Mouse (Mus musculus) urinary bladder, postnatal 25 days (tissue): ENCODE results near the gene Itgb4.
A peak's percentile ranks its signal among the peaks of the same experiment; 100 is the strongest.

Source experiments
- DNase-seq: peaks from one replicate; pipeline ENCODE4 v3.0.0; 2022; ENCODE audit warnings: low spot score

Gene Itgb4

DNA sequence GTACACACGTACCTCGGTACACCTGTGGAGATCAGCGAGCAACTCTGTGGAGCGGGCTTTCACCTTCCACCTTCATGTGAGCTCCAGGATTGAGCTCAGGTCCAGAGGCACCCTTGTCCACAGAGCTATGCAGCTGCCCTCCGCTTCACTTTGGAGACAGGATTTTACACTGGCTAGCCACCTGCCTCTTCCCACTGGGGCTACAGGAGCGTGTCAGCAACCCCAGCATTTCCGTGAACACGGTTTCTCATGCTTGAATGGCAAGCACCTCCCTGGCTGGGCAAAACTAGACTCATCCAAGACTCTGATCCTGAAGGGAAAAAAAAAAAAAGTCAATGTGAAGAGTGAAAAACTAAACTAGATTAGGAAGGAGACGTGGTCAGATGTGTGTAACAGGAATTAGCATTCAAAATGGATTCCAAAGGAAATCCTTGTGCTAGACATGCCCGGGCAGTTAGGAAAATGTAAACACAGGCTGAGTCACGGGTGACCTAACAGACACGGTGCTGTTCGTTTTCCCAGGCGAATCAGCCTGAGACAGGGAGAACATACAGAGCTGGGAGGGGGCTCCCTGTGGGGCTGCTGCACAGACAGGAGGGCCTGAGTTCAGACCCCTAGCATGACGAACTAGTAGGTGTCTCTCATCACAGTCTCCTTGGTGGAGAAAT lies 4.4 kb upstream of the Itgb4 start:
- DNase-seq: no peak

DNA sequence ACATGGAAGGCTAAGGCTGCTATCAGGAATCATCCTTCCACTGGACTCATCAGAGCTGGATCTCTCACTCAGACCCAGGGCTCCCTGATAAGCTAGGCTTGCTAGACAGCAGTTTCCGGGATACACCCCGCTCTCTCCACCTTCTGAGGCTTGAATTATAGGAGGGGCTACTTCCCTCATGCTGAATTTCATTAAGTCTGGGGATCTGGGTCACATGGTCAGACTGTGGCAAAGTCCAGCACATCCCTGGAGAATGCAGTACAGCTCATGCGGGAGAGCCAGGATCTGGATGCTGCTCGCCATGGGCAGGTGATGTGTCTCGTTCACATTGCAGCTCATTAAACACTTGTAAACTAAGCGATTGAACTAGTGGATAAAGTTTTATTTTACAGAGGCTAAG lies 3.5 kb upstream of the Itgb4 start:
- DNase-seq: no peak

DNA sequence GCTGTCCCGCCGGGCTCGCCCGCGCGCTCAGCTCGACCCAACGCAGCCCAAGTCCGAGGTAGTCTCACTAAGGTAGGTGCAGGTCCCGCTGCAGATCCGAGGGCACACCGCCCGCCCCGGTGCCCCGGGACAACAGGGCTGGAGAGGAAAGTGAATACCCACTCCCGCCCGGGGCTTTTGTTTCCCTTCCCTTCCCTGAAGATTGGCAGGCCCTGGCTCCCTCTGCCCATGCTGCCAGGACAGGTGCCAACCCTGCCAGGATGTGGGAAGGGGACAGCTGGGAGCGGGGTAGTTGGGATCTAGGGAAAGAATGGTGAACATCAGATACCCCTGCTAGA lies 543 bp downstream of the Itgb4 start:
- DNase-seq: no peak

DNA sequence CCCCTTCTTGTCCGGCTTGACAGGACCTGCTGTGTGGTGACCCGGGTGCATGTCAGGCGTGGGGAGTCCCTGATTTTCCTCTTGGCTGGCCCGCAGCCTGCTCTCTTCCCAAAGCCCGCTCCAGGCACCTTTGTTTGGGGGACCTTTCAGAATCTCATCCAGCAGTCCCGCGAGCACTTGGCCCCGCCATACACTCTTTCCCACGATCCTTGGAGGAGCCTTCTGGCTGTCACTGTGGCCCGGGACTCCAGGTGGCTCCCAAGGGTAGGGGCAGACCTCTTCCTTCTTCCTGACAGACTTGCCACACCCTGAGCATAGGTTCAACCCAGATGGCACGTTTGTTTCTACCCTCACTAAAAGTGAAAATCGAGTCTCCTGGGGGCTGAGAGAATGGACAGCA lies 1.0 kb downstream of the Itgb4 start:
- peak; percentile 14 for DNase-seq

DNA sequence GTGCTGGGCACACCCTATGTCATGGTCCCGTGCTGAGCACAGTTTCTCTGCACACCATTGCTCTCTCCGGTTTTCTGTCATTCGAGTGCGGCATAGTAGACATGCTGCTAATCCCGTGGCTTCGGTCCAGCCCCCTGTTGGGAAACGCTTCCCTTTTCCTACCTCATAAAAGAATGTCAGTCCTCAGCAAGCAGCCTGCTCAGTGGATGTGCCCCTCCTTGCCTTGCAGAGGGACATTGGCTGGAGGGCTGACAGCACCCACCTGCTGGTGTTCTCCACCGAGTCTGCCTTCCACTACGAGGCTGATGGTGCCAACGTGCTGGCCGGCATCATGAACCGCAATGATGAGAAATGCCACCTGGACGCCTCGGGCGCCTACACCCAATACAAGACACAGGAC lies 8.0 kb downstream of the Itgb4 start:
- no peak for DNase-seq

DNA sequence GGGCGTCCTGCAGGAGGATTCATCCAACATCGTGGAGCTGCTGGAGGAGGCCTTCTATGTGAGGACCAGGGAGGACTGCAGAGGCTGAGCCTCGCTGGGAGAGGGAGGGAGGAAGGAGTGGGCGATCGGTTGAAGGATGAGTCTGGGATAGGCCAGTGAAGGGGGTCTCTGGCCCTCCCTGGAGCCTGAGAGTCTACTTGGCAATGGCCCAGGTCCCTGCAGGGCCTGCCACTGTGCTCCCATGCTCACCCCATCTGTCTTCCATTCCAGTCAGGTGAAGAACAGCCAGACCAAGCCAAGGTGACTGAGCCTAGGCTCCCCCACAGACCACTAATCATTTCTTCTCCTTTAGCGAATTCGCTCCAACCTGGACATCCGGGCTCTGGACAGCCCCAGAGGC lies 8.8 kb downstream of the Itgb4 start:
- DNase-seq: no peak

DNA sequence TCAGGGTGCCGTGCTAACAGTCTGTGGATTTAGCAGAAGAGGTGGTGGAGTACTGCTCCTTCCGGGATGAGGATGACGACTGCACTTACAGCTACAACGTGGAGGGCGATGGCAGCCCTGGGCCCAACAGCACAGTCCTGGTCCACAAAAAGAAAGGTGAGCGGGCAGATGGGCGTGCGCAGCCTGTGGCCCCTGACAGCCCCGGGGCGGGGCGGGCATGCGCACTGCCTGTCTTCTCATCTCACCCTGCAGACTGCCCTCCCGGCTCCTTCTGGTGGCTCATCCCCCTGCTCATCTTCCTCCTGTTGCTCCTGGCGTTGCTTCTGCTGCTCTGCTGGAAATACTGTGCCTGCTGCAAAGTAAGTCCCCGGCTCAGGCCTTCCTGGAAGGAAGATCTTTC lies 15.2 kb downstream of the Itgb4 start:
- no peak for DNase-seq

DNA sequence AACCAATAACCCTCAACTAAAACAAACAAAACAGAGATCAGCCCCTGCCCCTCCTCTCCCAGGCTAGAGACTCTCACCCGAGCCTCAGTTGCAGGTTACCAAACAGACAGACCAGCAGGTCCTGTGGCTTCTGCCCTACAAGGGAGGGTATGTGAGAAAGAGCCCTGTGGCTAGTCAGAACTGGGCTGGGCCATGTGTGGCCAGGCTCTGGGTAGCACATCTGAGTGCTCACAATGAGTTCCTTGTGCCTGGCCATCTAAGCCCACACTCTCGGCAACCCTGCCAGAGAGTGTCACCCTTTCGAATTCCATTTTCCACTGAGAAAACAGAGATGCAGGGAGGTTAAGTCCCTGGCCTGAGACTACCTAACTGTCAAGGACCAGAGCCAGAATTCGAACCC lies 17.6 kb downstream of the Itgb4 start:
- no peak for DNase-seq

DNA sequence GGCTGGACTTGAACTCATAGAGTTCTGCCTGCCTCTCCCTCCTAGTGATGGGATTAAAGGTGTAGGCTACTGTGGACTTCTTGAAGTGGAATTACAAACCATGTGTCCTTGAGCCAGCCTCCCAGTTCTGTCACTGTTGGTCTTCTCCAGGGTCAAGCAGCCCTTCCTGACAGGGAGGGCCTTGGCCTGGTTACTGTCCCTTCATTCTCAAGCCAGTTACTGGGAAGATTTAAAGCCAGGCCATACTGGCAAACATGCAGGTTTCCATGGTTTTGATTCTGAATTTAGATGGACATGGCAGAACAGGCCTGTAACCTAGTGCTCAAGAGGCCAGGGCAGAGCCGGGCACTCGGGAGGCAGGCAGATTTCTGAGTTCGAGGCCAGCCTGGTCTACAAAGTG lies 20.7 kb downstream of the Itgb4 start:
- no peak for DNase-seq

DNA sequence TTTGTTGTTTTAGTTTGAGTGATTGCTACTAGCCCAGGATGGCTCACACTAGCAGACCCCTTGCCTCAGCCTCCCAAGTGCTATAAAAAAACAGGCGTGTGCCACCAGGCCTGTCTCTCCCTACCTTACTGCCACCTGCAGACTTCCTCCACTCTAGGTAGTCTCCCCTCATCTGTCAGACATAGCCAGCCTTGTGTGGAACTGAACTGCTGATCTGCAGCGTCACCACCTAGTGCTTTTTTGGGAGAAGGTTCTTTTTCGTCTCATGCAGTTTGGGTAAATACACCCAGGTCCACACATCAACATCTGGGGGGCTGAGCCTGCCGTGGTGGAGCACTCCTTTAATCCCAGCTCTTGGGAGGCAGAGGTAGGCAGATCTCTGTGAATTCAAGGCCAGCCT lies 22.5 kb downstream of the Itgb4 start:
- no peak for DNase-seq

DNA sequence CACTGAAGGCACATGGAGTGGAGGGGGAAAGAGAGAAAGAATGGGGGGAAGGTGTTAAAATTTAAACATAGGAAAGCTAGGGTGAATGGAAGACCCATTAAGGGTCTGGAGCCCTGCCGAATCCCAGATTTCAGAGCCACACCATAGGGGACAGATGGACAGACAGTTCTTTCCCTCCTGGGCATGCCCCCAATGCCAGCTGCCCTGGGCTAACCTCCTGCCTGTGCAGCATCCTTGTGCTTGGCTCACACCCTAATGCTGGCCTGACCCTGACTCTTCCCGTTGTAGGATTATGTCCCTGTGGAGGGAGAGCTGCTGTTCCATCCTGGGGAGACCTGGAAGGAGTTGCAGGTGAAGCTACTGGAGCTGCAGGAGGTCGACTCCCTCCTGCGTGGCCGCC lies 23.2 kb downstream of the Itgb4 start:
- DNase-seq: no peak

DNA sequence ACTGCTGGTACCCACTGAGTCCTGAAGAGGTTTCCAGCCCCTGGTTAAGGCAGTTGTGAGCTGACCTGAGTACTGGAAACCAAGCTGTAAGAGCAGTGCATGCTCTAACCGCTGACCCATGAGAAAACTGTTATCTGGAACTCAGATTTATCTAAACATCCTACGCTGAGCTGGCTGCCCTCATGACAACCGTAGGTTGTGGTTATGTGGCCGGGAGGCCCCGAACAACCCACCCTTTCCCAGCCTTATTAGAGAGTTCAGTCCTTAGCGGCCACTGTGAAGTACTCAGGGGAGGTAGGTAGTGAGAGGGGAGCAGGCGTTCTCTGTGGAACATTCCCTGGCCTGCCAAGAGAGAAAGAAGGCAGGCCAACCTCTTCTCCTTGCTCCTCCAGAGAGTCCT lies 24.5 kb downstream of the Itgb4 start:
- DNase-seq: no peak

DNA sequence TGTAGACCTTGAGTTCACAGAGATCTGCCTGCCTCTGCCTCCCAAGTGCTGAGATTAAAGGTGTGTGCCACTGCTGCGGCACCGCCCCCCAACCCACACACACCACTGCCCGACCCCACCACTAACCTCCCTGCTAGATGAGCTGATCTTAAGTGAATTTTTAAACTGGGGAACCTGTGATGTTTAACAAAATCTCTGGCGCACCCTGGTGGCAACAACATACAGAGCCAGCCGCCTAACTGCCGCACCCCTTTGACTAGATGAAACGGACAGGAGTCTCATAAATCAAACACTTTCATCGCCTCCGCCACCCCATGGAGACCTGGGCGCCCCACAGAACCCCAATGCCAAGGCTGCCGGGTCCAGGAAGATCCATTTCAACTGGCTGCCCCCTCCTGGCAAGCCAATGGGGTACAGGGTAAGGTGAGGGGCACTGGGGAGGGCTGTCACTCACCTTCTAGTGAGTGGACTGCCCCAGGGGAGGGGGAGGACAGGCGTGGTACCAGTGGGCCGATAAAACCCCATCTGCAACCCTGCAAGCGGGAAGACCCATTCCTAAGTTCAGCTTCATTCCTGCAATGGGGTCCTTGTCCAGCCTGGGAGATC lies 25.1 kb downstream of the Itgb4 start:
- DNase-seq: peak; percentile 60

DNA sequence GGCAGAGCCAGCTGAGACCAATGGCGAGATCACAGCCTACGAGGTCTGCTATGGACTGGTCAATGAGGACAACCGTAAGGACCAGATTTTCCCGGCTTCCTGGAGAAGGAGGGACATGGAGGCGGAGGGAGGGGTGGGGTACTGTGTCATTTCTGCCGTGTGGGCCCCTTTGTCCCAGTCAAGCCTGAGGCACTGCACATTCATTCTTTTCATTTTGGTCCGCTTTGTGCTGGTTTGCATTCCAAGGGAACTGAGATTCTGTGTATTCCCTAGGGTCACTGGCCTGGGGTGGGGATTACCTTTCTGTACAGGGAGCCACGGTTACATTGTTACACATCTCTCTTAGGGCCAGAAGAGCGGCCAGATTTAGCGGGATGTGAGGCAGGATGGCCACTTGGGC lies 26.1 kb downstream of the Itgb4 start:
- no peak for DNase-seq

DNA sequence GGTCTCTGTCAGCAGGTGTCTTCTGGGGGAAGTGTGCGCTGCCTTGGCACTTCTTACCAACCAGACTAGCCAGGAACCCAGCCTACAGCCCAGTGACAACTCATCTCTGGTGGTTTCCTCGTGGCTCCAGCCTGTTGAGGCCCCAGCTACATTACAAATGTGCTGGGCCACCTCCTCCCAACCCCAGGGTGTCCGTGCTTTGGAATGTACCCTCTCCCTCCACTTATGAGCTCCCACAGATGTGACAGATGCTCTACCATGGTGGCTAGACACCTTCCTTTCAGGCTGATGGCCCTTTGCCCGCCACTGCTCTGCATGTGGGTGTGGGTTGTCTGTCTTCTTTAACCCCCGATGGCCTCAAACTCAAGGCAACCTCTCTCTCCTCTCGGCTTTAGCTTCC lies 27.2 kb downstream of the Itgb4 start:
- DNase-seq: no peak

DNA sequence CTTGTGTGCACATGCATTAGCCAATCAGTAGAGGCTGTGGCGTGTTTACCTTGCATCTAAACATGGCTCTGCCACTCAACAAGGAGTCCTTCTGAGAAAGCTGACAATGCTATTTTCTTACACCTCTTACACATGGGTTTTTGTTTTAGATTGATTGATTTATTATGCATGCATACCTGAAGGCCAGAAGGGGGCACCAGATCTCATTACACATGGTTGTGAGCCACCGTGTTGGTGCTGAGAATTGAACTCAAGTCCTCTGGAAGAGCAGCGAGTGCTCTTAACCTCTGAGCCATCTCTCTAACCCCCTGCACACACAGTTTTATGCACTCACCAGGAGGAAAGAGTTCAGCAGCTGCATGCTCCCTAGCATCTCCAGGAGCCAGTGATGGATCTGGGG lies 28.4 kb downstream of the Itgb4 start:
- no peak for DNase-seq

DNA sequence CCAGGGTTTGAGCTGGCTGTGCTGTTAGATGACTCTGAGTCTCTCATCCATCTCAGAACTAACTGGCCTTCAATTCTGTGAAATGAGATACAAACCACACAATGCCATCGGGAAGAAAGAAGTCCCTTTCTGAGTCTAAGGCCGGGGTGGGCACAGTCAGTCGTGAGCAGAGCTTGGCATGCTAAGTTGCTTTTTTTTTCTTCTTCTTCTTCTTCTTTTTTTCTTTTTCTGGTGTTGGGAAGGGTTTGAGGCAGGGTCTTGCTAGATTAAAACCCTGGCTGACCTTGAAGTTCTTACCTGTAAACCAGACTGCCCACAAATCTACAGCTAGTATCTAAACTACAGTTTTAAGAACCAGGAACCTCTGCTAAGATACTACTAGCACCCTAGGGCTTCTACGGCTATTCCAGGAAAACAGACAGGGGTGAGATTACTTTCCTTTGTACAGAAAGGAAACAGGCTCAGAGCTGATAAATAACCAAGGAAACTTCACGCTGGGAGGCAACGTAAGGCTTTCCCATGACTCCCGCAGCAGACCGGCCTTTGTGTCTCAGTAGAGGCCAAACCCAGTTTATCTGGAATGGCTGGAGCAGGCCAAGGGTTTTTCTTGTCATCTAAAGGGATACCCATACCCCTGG lies 29.8 kb downstream of the Itgb4 start:
- no peak for DNase-seq

DNA sequence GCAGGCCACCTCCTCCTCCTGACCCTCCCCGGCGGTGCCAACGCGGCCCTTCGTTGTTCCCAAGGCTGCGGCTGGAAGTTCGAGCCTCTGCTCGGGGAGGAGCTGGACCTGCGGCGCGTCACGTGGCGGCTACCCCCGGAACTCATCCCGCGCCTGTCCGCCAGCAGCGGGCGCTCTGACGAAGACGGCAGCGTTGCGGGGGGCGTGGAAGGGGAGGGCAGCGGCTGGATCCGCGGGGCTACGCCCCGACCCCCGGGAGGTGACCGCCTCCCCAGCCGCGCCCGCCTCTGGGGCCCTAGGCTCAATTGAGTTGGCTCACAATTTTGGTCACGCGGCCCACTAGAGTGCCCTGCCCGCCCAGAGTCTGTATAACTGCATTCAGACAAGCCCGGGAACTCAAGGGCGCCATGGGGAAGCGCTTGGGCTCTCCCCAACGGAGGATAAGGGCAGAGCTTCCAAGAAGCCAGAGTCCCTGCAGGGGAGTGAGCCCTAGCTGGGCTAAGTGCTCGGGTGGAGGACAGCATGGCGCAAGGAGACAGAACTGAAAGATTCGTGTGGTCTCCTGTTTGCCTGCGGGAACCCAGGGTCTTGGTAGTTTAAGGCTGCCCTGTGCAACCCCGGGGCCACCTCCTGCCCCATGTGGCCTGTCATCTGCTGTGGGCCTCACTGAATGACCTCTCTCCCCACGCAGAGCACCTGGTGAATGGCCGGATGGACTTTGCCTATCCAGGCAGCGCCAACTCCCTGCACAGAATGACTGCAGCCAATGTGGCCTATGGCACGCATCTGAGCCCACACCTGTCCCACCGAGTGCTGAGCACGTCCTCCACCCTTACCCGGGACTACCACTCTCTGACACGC lies 30.6 kb downstream of the Itgb4 start:
- DNase-seq: peak; percentile 69

DNA sequence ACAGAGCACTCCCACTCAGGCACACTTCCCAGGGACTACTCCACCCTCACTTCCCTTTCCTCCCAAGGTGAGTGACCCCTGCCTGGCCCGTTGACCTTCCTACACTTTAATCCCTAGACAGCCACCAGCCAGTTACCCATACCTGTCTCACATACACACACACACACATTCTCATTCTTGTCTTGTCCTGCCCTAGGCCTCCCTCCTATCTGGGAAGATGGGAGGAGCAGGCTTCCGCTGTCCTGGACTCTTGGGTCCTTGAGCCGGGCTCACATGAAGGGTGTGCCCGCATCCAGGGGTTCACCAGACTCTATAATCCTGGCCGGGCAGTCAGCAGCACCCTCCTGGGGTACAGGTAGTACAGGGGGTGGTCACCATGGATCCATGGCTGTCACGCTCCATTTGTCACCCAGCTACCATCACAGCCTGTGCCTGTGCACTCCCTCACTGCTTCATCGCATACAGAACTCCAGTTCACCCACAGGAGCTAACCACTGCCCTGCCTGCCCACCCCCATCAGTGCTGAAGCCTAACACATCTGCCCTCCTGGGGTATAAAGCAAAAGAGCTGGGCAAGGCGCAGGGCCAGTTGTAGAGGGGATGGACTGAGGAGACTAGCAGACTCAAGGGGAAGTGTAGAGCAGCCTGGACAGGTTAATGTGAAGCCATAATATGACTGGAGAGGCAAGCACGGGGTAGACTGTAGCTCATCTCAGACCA lies 31.4 kb downstream of the Itgb4 start:
- DNase-seq: no peak

DNA sequence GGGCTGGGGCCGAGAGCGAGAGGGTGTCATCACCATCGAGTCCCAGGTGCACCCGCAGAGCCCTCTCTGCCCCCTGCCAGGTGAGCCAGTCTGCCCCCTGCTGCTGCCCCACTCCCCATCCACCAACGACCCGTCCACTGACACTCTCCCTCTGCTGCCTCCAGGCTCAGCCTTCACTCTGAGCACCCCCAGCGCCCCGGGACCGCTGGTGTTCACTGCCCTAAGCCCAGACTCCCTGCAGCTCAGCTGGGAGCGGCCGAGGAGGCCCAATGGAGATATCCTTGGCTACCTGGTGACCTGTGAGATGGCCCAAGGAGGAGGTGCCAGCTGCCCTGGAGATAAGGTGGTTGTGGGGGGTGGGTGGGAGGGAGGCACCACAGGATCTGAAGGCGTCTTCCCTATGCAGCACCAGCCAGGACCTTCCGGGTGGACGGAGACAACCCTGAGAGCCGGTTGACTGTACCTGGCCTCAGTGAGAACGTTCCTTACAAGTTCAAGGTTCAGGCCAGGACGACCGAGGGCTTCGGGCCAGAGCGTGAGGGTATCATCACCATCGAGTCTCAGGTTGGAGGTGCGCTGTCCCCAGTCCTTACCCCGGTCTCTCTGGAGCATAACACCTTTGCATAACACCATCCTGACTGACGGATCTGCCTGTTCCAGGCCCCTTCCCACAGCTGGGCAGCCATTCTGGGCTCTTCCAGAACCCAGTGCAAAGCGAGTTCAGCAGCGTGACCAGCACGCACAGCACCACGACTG lies 32.8 kb downstream of the Itgb4 start:
- DNase-seq: no peak

DNA sequence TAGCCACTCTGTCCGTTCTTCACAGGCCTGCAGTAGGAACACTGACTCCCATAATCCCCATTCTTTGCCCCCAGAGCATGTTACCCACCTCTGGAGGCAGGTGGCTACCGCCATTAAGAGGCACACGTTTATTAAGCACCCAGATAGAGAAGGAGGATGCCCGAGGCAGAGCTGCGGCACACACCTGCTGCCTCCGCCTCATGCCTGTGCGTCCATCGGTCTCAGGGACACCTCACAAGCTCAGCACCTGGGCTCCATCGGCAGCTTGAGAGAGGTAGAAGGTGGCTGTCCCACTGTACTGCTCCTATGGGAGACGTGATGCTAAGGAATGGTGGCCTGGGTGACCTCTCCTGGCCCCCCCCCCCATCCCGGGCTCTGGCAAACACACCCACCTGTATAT lies 33.9 kb downstream of the Itgb4 start:
- DNase-seq: no peak
